Mouse (Mus musculus): ENCODE data around the gene Sdcbp2. TPM values are rescaled to one million over a fixed set of nuclear protein-coding genes. Genes with fewer than 3 reads are reported as not detected.
"Not testable (repeated sequence)": the region's sequence is repeated elsewhere in the genome, so short reads cannot be mapped to it uniquely, and the experiment has no call there.

The Sdcbp2 gene
- polyA plus RNA-seq, 1 experiment: 24.9 TPM

DNA sequence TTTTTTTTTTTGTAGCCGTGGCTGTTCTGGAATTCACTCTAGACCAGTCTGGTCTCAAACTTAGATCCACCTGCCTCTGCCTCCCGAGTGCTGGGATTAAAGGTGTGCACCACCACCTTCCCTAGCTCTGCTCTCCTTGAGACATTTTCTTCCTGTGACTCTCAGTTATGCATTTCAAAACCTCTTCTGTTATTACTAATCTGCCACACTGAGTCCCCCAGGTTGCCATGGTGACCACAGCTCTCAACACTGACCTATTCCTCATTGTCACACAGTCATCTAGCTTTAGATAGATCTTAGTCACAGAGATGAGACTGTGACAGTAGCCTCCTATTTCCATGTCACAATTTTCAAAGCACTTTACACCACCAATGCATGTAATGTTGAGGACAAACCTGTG, 3.0 kb upstream of the Sdcbp2 start:
- no peak for DNase-seq (ENCODE audit: low read depth)

DNA sequence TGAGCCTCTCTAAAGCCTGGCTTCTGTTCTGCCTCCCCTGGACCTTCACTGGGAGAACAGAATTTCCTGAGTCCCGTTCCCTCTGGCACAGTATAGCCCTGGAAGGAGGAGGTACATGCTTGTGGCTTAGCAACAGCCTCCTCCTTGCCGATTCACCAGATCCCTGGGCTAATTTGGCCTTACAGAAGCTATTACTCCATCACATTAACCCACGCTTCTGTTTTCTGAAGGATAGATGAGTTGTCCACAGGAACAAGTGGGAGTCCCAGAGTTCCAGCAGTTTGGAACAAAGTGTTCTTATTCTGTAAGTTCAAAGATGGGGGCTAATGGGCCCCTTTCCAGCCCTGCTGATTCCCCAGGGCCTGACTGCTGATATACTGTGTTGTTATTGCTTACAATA, 1.2 kb downstream of the Sdcbp2 start:
- no peak for DNase-seq (ENCODE audit: low read depth)

DNA sequence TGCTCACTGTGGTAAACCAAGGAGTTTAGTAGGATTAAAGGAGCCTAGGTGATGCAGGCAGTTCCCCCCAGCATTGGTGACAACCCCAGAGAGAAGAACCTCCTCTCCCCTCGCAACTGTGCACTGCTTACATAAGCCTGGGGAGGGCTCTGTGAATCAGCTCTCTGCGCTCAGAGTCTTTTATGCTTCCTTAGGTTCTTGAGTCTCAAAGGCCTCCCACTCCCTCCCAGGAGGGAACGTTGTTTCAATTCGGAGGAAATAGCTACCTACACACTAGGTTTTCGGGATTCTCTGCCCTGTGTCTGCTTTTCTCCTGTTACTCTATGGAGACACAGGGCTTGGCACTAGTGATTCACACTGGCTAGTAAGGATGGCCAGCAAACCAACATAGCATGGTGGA, 2.2 kb downstream of the Sdcbp2 start:
- no peak for DNase-seq (ENCODE audit: low read depth)

DNA sequence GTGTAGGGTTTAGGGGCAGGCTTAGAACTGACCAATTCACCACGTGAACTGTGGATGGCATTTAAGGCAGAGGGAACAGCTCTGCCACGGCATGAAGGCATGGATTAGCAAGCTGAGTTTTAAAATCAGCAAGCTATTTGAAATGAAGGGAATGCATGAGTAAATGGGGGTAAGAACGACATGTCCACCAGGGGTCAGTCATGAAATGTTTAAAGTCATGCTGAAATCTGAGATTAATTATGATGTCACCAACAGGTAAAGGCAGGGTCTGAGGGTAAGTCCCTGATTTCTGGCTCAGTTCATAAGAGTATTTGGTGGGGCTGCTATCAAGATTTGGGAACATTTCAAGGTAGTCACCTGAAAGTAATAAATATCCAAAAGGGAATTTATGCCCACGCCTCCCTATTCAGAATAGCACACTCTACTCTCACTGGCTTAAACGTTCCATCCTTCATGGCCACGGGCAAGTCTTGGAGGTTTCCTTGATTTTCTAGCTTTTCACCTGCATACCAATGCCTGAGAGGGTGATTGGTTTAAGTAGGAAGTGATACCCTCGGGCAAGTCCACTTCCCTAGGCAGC, 2.8 kb downstream of the Sdcbp2 start:
- no peak for DNase-seq (ENCODE audit: low read depth)

DNA sequence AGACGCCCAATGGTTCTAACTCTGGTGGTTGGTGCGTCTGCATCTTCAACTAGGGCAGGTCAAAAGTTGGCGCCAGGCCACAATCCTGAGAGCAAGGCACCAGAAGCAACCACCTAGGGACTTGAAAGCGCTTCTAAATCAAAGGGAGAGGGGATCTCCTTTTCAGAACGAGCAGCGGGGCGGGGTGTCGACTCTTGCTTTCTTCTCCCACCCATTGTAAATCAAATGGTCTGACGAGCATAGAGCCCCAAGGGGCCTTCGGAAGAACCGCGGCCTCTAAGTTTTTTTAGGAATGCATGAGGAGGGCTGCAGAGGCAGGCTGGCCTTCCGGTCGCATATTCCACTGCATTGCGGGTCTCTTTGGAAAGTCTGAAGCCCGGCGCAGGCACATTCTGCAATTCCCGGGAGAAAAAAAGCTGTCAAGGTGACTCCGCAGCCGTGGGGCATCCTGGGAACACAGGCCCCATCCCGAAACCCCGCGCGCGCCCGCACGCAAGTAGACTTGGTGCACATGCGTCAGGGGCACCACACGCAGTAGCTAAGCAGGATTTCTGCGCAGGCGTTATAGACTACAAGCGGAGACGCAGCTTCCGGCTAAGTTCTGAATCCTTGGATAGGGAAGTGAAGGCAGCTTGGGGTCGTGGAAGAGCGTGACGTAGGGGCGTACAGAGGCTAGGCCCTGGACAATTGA, 3.4 kb downstream of the Sdcbp2 start:
- no peak for DNase-seq (ENCODE audit: low read depth)

DNA sequence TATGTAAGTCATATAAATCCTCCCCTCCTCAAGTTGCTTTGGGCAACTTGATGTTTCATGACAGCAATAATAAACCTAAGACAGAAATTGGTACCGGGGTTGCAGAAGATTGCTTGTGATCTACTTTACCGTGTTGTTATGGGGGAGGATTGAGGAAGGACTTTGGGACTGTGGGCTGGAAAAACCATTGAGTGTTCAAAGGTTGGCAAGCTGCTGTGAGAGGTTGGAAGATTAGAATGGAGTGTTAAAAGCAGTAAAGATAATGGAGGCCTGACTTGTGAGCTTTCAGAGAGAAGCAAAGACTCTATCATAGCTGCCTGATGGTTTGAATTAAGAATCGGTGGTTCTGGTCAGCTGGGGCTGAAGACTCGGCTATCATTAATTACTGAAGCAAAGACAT, 6.8 kb downstream of the Sdcbp2 start:
- DNase-seq (ENCODE audit: low read depth): no peak

DNA sequence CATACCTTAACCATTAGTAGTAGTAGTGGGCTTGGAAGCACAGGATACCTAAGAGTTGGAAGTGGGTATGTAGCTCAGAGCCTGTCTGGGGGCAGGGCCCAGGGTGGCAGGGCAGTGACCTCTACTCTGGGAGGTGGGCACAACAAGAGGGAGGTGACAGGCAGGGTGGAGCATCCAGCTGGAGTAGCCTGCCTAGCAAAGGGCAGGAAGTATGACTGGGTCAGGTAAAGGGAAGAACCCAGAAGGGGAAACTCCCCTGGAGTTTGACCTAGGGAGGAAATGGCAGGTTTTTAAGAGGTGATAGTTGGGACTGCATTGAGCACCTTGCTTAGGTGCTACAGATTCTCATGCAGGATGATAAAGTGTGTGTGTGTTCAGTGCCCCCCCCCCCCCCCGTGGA, 8.5 kb downstream of the Sdcbp2 start:
- DNase-seq (ENCODE audit: low read depth): no peak

DNA sequence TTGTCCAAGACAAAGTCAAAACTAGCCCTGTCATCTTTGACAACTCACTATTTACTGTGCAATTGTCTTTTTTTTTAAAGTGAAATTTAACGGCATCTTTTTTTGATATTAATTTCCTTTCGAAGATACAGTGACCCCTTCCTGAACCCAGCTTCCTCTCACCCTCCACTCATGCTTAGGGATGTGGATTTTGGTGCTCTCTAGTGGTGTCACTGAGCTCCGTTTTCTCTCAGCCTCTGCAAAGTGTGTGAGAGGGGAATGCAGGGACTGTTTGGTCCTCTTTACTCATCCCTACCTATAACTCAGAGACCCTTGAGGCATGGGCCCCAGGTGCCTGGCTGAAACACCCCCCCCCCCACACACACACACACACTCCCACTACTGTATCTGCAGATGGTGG, 13.5 kb downstream of the Sdcbp2 start:
- DNase-seq (ENCODE audit: low read depth): no peak

DNA sequence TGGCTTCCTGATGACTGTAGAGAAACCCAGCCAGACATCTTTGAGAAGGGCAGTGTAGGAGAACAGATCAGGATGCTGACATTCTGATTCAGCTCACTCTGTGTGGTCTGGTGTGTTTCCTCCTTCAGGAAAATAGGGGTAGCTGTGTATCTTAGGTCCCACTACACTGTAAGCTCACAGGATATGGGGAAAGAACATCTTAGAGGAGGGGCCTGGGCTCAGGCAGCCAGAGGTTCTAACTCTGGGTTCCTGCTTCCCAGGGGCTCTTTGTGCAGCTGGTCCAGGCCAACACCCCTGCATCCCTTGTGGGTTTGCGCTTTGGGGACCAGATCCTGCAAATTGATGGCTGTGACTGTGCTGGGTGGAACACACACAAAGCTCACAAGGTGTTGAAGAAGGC, 14.4 kb downstream of the Sdcbp2 start:
- no peak for DNase-seq (ENCODE audit: low read depth)

DNA sequence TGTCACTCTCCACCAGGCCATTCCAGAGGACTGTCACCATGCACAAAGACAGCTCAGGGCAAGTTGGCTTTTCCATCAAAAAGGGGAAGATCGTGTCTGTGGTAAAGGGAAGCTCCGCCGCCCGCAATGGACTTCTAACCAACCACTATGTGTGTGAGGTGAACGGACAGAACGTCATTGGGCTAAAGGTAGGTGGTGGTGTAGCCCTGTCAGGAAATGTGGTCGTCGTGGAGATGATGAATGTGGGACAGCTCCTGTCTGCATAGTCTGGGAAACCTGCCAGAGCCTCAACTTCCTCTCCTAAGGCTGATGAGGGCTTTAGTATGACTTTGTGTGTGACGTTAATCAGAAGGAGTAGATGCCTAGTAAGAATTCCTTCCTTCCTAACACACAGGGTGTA, 14.9 kb downstream of the Sdcbp2 start:
- DNase-seq (ENCODE audit: low read depth): no peak

DNA sequence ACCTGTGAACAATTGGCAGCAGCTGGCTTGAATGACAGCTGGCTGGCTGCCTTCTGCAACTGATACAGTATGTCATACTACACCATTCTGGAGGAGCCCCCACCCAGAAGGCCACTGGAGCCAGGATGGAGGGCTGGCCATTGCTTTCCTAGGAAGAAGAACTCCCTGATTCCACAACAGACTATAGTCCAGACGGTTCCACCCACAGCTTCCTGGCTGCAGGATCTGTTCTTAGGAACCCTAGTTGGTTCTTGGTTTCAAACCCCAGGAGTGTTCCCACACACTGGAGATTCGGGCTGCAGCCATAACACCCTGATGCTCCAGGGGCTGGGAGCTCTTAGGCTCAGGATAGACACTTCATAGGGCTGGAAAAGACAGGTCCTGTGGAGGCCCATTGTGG, 25.6 kb downstream of the Sdcbp2 start:
- no peak for DNase-seq (ENCODE audit: low read depth)

DNA sequence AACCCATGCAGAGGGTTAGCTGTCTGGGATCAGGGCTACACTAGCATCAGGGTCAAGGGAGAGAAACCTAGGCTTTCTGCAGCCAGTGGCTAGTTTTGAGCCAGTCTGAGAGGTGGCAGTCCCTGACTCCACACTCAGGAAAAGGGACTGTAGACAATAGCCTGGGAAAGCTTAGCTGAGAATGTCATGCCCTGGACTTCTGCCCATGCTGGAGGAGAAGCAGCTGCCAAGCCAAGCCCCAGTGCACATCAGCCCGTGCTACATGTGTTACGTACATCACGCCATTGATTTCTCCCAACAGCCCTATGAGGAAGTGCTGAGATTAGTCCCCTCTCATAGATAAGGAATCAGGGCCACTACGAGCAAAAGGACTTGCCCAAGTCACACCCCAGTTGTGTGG, 29.7 kb downstream of the Sdcbp2 start:
- DNase-seq (ENCODE audit: low read depth): no peak

DNA sequence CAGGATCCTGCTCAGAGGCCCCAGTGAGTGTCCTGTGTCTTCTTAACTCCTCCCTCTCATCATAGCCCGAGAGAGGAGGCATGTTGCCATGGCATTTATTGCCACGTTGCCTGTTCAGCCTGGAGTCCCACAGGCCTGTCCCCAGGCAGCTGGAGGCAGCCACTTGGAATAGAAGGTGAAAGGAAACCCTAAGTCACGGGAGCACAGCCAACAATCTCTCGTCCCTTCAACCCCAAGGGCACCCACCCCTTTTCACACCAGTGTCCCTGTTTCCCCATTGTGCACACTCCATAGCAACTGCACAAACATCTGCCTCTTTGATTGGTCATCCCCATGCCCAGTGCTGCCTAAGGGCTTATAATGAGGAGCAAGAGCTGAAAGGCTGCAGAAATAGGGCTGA, 31.2 kb downstream of the Sdcbp2 start:
- DNase-seq (ENCODE audit: low read depth): no peak

DNA sequence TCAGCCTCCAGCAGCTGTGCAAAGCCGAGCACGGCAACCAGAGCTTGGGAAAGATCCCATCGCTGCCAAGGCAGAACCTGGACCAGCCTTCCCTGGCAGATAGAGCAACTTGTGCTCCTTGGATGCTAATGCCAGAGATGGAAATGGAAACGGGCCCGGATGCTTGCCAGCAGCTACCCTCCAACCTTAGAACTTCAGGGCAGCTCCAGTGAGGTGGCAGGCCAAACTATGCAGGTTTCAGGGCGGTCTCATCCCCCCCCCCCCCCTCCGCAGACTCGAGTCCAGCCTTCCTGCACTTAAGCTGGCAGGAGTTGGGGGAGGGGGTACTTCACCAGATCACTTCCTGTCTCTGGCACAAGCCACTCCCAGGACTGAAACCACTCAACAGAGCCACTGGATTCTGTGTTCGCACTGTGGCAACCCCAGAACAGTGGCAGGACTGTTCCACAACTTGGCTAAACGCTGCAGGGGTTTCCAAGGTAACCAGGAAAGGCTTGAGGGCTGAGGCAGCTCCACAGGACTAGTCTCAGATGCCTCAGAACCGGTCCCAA, 33.1 kb downstream of the Sdcbp2 start:
- no peak for DNase-seq (ENCODE audit: low read depth)

DNA sequence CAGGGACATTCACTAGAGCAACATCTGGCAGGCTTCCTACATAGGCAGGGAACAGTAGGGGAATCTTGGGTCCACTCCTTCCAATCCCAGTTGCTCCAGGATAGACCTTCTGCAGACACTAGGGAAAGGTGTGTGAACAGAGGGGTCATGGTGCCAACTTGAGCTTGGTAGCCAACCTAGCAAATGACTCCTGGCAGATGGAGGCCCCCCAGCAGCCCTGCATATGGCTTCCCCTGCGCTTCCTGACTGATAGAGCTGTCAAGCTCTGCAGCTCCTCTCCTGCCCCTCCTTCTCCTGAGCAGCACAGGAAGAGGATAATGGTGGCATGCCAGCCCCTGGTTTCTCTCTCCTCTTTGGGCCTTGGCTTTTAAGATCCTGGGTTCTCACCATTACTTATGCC, 36.0 kb downstream of the Sdcbp2 start:
- DNase-seq (ENCODE audit: low read depth): no peak

DNA sequence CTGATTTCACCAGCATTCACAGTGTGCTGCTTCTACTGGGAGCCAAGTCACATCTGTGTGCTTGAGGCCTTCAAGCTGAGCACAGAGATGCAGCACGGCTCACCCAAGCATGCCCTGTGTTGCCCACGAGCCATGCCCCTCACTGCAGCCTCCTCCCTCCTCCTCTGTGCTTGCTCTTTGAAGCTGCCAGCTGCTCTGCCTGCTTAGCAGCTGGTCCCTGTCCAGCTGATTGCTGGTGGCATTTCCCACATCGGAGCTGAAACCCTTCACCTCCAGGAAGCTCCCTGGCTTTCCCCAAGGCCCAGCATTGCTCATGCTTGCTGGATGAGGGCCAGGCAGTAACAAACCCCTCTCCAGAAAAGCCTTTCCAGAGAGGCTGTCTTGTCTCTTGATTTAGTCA, 37.6 kb downstream of the Sdcbp2 start:
- no peak for DNase-seq (ENCODE audit: low read depth)

DNA sequence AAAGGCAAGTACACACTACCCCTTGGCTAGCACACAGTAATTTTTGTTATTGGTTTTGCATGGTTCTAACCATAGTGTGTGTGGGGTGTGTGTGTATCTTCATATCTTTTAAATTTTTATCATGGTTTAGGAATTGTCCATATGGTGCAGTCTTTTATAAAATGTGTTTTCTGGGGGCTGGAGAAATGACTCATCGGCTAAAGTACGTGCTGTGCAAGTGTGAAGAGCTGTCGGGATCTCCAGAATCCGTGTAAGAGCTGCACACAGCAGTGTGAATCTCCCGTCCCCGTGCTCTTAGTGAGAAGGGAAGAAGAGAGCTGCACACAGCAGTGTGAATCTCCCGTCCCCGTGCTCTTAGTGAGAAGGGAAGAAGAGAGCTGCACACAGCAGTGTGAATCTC, 43.4 kb downstream of the Sdcbp2 start:
- DNase-seq (ENCODE audit: low read depth): not testable (repeated sequence)

DNA sequence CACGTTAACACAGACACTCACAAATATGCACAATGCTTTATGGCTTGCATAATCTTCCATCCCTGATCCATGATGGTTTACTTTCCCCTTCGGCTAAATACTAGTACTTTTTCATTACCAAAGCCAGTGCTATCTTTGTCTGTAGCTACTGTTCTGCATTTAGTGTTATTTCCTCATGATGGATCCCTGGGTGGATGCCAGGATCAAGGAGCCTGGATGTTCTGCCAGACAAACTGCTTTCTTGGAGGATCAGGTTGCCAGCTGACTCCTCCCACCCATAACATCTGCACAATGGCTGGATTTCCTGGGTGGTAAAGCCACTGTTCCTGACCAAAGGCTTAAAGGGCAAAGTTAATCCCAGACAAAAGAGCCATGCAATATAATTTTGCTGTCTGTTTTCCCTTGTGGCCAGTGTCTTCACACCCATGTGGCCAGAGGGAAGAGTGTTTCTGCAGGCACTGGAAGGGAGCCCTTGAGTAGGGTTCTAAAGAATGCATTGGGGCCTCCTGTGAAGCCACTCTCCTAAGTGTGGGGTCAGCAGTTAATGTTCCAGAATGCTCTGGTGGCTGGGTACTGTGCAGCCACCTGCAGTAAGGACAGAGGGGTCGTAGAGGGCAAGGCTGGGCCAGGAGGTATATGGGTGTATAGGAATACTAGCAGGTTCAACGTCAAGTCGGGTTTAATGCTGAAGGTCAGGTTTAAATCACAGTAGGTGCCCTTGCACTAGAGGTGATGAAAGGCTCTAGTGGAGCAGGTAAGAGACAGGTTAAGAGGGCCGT, 44.3 kb downstream of the Sdcbp2 start:
- DNase-seq (ENCODE audit: low read depth): peak; percentile 61

DNA sequence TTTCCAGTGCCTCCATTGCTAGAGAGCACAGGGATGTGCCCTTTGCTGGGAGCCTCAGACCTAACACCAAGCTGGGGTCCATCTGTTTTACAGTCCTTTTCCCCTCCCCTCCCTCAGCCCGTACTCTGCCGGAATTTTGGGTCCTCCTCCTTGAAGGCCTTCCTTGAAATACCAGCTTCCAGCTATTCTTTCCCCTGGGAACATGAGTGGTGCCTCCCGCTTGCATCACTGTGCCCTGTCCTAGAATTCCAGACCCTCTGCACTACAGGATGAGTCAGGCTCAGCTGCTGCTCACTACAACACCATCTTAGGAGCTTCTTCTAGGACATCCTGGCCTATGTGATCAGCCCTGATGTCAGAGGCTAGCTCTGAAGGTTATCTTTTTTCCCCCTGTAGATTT, 51.4 kb downstream of the Sdcbp2 start:
- no peak for DNase-seq (ENCODE audit: low read depth)

DNA sequence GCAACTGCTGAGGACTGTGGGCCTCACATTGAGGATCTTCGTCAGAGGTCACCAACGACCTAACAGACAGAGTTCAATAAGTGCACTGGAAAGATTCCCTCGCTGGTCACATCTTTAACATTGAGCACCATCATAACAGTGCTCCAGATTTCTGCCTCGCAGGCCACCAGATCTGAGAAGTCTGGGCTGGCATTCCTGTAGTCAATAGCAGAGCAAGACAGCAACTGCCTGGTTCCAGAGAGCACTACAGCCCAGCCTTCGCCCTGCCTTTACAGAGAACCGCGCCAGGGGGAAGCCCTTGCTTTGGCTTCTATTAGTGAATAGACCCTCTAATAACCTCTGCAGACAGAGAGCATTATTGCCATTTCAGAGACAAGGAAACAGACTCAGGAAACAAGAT, 53.9 kb downstream of the Sdcbp2 start:
- no peak for DNase-seq (ENCODE audit: low read depth)

DNA sequence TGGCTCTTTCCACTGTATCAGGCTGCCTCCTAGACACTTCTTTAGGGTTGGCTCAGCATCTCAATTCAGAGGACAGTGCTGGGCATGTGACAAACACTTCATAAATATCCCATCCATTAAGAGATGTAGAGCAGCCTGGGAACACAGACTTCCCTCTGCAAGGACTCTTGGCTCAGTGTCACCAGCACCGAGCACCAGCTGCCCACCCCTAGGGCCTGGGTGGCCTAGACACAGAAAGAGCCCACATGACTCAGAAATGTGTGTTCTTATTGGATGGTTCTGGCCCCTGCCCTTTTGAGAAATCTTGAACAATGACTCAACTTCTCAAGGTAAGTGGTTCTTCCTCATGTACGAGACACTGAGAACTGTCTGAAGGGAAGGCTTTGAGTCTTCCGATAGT, 55.6 kb downstream of the Sdcbp2 start:
- DNase-seq (ENCODE audit: low read depth): no peak

DNA sequence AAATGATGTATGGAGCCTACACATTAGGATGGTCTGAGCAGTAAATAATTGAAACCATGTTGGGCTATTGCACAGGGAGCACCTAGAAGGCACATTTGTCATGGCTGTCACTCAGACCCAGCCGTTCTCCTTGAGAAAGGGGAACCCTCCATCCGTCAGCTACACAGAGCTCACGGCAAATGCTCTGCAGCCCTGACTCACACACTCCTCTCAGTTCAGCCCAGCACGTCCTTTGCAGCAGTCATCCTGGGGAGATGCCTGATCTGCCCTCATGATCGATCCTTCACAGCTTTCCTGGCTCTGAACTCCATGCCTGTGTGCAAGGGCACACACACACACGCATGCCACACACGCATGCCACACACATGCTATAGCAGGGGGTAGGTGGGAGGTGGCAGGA, 56.9 kb downstream of the Sdcbp2 start:
- no peak for DNase-seq (ENCODE audit: low read depth)

Data from gonadal fat pad, adult 2 months (tissue).